Mouse (Mus musculus) neural tube, embryonic 13.5 days (tissue): ENCODE measurements at regions not wholly inside any gene's neighbourhood (a gene's known extent, or its start where the extent isn't known, plus 50 kb on each side); places are given as distances from the start of the nearest gene placed in this dataset.
"Not testable (repeated sequence)": the region's sequence is repeated elsewhere in the genome, so short reads cannot be mapped to it uniquely, and the experiment has no call there.

ENCODE experiments used
- ATAC-seq: fragments of 200-750 bp; cut with Nextera tagmentation; 2 replicates; pipeline ENCODE4 v1.8.0; 2017; ENCODE audit warnings: low read depth, mild to moderate bottlenecking, moderate TSS enrichment, moderate library complexity
- H3K27ac ChIP-seq: fragments of 300-500 bp; sonication (generic); replicated peaks from 2 replicates; pipeline ENCODE4 v1.5.1; 2015; ENCODE audit warnings: moderate library complexity, mild to moderate bottlenecking, inconsistent platforms
- H3K27me3 ChIP-seq: fragments of 300-500 bp; sonication (generic); 2 replicates; pipeline ENCODE4 v1.6.1; 2015; ENCODE audit warnings: mild to moderate bottlenecking, inconsistent platforms
- H3K36me3 ChIP-seq: fragments of 300-500 bp; sonication (generic); 2 replicates; pipeline ENCODE4 v1.6.1; 2015; ENCODE audit warnings: mild to moderate bottlenecking, inconsistent platforms
- H3K4me1 ChIP-seq: fragments of 300-500 bp; sonication (generic); replicated peaks from 2 replicates; pipeline ENCODE4 v1.6.1; 2015; ENCODE audit warnings: inconsistent platforms
- H3K4me2 ChIP-seq: fragments of 300-500 bp; sonication (generic); 2 replicates; pipeline ENCODE4 v1.6.1; 2015; ENCODE audit warnings: inconsistent platforms, mild to moderate bottlenecking, moderate library complexity
- H3K4me3 ChIP-seq: fragments of 300-500 bp; sonication (generic); 2 replicates; pipeline ENCODE4 v1.5.1; 2015; ENCODE audit warnings: mild to moderate bottlenecking, inconsistent platforms
- H3K9ac ChIP-seq: fragments of 300-500 bp; sonication (generic); 2 replicates; pipeline ENCODE4 v1.6.1; 2015; ENCODE audit warnings: moderate library complexity, mild to moderate bottlenecking, inconsistent platforms
- H3K9me3 ChIP-seq: fragments of 300-500 bp; sonication (generic); 2 replicates; pipeline ENCODE4 v1.6.1; 2016; ENCODE audit warnings: inconsistent platforms
- WGBS: fragments of 180-500 bp; shearing (Covaris S2); methylation state at CpG from one replicate; pipeline ENCODE4 v1.1.7; 2015; 5-methylcytosine and 5-hydroxymethylcytosine counted together

DNA sequence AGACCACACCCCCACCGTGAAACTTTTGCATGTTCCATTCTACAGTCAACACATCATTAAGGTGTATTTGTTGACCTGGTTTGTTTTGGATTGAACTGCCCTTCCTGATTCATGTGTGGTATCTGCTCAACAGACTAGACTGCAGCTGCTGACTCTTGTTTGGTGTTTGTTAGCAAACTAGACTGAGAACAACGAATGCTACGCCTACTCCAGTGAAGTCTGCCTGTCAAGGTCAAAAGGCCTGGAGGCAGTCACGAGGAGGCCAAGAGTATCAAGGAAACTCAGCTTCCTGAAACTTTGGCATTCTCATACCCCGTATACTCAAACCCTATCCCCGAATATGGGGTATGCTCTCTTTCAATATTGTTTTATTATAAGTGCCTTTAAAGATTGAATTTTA is 194.2 kb upstream of the Spin1 start:
- H3K4me2 ChIP-seq, H3K27ac ChIP-seq, H3K9ac ChIP-seq, H3K9me3 ChIP-seq, H3K4me1 ChIP-seq, H3K36me3 ChIP-seq, ATAC-seq, H3K27me3 ChIP-seq, H3K4me3 ChIP-seq: not testable (repeated sequence)
- 92% methylated on average over 6 of the region's 6 CpGs for WGBS

DNA sequence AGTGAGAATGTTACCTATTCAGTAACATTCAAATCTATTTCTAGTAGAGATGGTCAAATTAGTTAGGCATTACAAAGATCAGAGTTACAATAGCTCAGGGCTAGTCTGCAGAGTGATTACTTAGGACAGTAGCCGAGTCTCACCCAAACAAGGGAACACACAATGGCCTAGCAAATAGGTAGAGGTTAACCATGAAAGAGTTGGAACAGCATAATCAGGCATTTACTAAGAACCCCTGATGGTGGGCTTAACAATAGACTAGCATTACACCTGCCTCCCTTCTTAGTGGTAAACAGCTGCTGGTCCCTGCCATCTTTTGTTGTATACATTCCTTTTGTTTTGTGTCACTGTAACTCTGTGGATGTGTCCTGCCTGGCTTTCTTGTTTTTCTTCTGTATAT is 193.8 kb upstream of the Spin1 start:
- no peak overlapping the region for H3K27ac ChIP-seq
- ATAC-seq, result no peak
- no peak overlapping the region for H3K4me2 ChIP-seq
- 76% methylated on average over 1 of the region's 1 CpGs for WGBS
- H3K36me3 ChIP-seq, result no peaks in the 10 kb centered on the region
- no peak overlapping the region for H3K4me3 ChIP-seq
- no peaks in the 10 kb centered on the region for H3K4me1 ChIP-seq
- no peaks in the 10 kb centered on the region for H3K9me3 ChIP-seq
- H3K9ac ChIP-seq, result no peak overlapping the region
- H3K27me3 ChIP-seq, result no peaks in the 10 kb centered on the region

DNA sequence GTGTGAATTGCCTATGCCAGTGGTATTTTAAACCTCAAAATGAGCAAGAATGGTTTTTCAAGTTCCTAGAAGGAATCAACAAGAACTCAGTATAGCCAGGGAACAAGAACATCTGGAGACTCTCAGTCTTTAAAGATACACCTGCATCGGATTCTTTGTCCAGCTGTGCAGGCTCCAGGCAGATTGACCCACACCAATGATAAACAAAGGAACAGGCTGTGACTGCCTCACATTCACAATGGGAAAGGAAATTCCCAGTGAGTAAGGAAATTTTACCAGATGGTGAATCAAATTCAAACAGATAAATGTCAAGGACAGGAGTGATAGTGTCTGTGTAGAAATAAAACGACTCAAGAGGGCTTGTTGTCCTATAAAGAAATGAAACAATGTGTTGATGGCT is 187.9 kb upstream of the Spin1 start:
- WGBS, result 64% methylated on average over 2 of the region's 2 CpGs
- not testable (repeated sequence) for H3K4me1 ChIP-seq, H3K27ac ChIP-seq, H3K4me3 ChIP-seq, H3K9me3 ChIP-seq, H3K4me2 ChIP-seq, H3K36me3 ChIP-seq, H3K27me3 ChIP-seq, H3K9ac ChIP-seq, ATAC-seq

DNA sequence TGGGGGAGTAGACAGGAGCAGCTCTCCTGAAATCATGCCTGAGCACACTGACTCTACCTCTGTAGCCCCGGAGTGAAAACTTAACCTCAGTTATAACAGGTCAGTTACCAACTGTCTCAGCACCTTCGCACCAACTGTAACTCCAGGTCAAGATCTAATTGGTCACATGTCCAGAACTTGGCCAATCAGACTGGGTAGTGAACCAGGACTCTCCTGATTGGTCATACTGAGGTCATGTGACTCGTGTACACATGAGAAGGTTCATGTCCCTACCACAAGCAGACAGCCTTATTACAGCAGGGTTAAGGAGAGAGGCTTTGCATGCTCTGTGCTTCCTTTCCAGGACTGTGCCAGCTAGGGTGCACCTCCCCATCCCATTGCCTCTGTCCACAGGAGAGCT is 166.7 kb upstream of the Spin1 start:
- not testable (repeated sequence) for H3K9me3 ChIP-seq, H3K4me2 ChIP-seq, H3K27me3 ChIP-seq, H3K4me1 ChIP-seq, H3K4me3 ChIP-seq, H3K27ac ChIP-seq, ATAC-seq, H3K36me3 ChIP-seq, H3K9ac ChIP-seq
- WGBS, result 89% methylated on average over 3 of the region's 3 CpGs

DNA sequence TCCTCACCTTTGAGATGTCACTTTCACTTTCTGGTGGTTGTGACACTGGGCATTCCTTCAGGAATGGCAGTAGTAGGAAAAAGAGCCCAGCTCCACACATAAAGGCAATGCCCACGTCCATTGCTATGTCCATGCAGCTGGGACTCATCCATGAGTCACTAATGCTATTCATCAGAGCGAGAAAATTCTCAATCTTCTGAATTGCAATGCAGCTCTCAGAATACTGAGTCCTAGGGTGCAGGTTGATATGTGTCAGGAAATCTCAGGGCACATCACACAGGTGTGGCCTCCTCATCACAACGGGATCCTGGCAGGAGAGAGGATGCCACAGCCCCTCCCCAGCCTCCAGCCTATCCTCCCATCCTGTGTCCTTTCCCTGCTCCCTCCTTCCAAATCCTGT is 158.1 kb upstream of the Spin1 start:
- no peak overlapping the region for H3K4me3 ChIP-seq
- no peak overlapping the region for H3K9ac ChIP-seq
- H3K27ac ChIP-seq, result no peak overlapping the region
- H3K27me3 ChIP-seq, result no peaks in the 10 kb centered on the region
- H3K4me2 ChIP-seq, result no peak overlapping the region
- H3K36me3 ChIP-seq, result no peaks in the 10 kb centered on the region
- H3K9me3 ChIP-seq, result no peaks in the 10 kb centered on the region
- ATAC-seq, result no peak
- no peaks in the 10 kb centered on the region for H3K4me1 ChIP-seq
- 71% methylated on average over 3 of the region's 3 CpGs for WGBS

DNA sequence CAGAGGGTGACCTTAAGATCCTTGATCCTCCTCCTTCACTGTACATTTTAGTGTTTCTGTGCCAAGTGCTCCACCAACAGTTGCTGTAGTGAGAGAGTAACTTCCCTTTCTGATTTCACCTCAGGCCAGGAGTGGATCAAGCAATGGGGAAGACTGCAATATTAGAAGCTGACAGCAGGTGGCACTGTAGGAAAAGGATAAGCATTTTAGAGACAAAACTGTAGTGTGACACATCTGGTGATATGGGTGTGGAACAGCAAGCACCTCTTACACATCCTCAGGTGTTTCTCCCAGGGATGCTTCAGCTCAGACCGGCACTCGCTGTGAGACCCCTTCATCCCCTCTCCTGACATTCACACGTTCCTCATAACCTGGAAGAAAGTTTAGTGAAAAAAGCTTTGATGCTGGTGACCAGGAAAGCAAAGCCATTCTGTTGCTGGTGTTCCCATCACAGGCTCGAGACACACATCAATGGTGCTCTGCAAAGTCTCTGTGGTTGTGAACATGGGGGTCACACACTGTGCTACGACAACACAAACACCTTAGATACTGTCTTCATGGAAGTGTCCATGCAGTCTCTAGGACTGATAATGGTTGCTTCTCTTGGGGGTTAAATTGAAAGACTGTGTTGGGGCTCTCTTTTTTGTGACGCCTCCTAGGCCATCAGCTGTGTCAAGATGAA is 151.0 kb upstream of the Spin1 start:
- Histone ChIP-seq H3K27ac (no peak overlapping the region), H3K27me3 (no peaks in the 10 kb centered on the region), H3K4me2 (no peak overlapping the region), H3K4me1 (no peaks in the 10 kb centered on the region), H3K9me3 (no peaks in the 10 kb centered on the region), H3K9ac (no peak overlapping the region), H3K4me3 (no peak overlapping the region), H3K36me3 (no peaks in the 10 kb centered on the region)
- peak; percentile 79 for ATAC-seq
- WGBS, result 41% methylated on average over 6 of the region's 6 CpGs

DNA sequence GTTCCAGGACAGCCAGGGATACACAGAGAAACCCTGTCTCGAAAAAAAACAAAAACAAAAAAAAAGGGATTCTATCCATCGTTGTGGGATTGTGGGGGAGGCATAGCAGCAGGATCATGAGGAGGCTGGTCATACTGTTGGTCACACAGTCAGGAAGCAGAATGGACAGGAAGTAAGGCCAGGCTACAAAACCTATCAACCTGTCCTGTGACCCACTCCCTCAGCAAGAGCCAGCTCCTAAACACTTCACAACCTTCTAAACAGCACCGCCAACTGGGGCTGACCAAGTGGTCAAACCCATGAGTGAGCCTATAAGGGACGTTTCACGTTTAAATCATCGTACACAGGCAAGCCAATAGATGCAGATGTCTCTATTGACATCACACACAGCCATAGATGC is 146.0 kb upstream of the Spin1 start:
- no peaks in the 10 kb centered on the region for H3K9me3 ChIP-seq
- H3K4me3 ChIP-seq, result no peak overlapping the region
- no peaks in the 10 kb centered on the region for H3K27me3 ChIP-seq
- no peaks in the 10 kb centered on the region for H3K36me3 ChIP-seq
- 94% methylated on average over 6 of the region's 6 CpGs for WGBS
- H3K4me2 ChIP-seq, result no peak overlapping the region
- H3K27ac ChIP-seq, result no peak overlapping the region
- no peaks in the 10 kb centered on the region for H3K4me1 ChIP-seq
- no peak for ATAC-seq
- no peak overlapping the region for H3K9ac ChIP-seq

DNA sequence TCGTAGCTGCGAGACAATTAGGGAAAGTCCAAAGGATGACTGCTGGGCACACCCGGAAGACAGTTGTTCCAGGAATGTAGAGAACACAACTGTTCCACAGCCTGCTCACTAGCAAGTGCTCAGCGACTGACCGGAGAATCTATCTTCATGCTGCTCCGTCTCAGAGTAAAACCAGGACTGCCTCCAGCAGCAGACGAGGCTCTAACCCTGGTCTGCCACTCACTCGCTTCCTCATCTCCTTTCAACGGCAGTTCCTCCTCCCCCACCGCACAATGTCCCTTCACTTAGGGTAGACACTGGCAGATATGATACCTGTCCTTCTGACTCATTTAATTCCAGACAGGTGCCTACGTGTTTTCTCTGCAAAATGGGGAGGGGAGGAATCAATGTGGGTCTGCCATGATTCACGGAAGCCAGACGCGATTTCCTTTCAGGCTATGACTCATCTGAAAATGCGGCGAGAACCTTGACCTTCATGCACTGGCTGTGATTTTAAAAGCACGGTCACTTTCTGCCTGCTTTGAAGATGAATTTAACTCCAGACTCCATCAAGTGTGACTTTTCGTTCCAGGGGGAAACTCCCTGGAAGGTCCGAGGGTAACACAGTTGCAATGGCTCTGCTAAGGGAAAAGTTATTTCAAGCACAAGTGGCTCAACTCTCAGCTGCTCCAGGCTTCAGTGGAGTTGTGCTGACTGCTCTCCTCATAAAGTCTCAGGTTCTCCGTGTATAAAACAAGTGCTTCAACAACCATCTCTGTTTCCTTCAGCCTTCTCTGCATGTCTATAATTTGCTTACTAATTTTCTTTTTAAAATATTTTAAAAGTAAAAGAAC is 142.4 kb upstream of the Spin1 start:
- no peaks in the 10 kb centered on the region for H3K36me3 ChIP-seq
- H3K9me3 ChIP-seq, result no peaks in the 10 kb centered on the region
- no peak overlapping the region for H3K4me2 ChIP-seq
- no peak overlapping the region for H3K4me3 ChIP-seq
- no peak overlapping the region for H3K27ac ChIP-seq
- H3K4me1 ChIP-seq, result no peaks in the 10 kb centered on the region
- 70% methylated on average over 20 of the region's 20 CpGs for WGBS
- no peaks in the 10 kb centered on the region for H3K27me3 ChIP-seq
- ATAC-seq, result no peak
- H3K9ac ChIP-seq, result no peak overlapping the region

DNA sequence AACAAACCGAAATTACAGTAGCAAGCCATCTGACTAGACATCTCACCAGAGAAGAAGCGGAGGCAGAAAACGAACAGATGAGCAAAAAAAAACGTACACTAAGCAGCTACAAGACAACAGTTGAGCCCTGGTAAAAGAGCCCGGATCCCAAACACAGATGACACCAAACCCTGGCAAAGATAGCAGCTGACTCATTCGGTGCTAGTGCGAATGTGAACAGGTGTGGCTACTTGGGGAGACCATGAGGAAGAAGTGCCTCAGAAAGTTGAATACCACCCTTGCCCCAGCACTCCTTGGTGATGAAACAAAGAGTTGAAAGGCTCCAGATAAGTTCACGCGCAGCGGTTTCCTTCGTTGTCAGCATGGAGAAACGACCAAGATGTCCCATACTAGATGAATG is 139.8 kb upstream of the Spin1 start:
- Histone ChIP-seq H3K4me2 (no peak overlapping the region), H3K36me3 (no peaks in the 10 kb centered on the region), H3K27me3 (no peaks in the 10 kb centered on the region), H3K4me3 (no peak overlapping the region), H3K27ac (no peak overlapping the region), H3K9ac (no peak overlapping the region), H3K9me3 (no peaks in the 10 kb centered on the region), H3K4me1 (no peaks in the 10 kb centered on the region)
- WGBS, result 86% methylated on average over 12 of the region's 12 CpGs
- no peak for ATAC-seq

DNA sequence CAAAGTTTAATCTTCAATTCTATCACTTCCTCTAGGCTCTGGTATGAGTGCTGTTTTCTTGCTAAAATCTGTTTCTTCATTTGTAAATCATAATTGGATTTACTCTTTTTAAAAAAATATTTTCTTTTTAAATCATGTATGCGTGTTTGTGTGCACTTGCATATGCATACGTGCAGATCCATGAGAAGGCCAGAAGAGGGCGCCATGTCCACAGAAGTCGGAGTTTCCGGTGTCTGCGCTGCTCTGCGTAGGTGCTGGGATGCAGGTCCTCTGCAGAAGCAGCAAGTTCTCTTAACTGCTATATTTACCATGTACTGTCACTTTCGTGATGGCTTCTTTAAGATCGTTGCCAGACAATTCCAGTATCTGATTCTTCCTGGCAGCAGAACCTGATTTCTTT is 136.6 kb upstream of the Spin1 start:
- no peak for ATAC-seq
- H3K9ac ChIP-seq, result no peak overlapping the region
- H3K4me2 ChIP-seq, result no peak overlapping the region
- H3K9me3 ChIP-seq, result no peaks in the 10 kb centered on the region
- 80% methylated on average over 9 of the region's 9 CpGs for WGBS
- no peak overlapping the region for H3K4me3 ChIP-seq
- no peaks in the 10 kb centered on the region for H3K4me1 ChIP-seq
- no peaks in the 10 kb centered on the region for H3K36me3 ChIP-seq
- H3K27me3 ChIP-seq, result no peaks in the 10 kb centered on the region
- no peak overlapping the region for H3K27ac ChIP-seq

DNA sequence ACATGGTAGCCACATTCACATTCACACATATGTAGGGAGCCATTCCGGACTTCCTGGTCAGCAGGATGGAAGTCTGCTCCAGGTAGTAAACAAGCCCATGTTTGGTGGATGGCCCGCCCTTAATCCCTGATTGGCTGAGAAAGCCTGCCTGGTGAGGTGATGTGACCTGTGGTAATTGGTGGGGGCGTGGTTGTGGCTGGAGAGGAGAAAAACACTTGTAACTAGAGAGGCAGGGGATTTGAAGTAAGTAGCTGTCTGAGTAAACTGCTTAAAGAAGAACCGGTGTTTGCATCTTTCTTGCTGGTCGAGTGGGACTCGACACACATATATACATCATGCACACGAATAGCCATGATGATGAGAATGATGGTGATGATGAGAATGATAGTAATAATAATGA is 135.6 kb upstream of the Spin1 start:
- H3K9ac ChIP-seq, H3K36me3 ChIP-seq, H3K4me1 ChIP-seq, ATAC-seq, H3K4me2 ChIP-seq, H3K9me3 ChIP-seq, H3K4me3 ChIP-seq, H3K27me3 ChIP-seq, H3K27ac ChIP-seq: not testable (repeated sequence)
- WGBS, result 77% methylated on average over 7 of the region's 7 CpGs

DNA sequence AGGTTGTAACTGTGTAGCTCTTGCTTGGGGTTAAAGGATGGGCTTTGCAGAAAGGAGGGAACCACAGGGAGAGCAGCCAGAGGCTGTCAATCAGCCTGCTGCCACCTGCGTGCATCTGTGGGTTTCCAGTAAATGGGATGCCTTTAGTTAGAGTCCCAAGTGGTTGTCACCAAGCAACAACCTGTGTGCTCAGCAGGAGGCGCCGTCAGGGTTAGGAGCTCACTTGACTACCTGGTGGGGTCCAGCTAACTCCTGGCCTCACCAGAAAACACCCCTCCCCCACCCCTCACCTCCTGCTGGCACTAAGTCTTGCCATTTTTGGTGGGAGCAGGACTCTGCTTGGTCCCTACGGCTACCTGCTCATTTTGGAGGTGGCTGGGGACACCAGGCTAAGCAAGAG is 135.0 kb upstream of the Spin1 start:
- 69% methylated on average over 4 of the region's 4 CpGs for WGBS
- H3K27me3 ChIP-seq, result no peaks in the 10 kb centered on the region
- no peaks in the 10 kb centered on the region for H3K4me1 ChIP-seq

DNA sequence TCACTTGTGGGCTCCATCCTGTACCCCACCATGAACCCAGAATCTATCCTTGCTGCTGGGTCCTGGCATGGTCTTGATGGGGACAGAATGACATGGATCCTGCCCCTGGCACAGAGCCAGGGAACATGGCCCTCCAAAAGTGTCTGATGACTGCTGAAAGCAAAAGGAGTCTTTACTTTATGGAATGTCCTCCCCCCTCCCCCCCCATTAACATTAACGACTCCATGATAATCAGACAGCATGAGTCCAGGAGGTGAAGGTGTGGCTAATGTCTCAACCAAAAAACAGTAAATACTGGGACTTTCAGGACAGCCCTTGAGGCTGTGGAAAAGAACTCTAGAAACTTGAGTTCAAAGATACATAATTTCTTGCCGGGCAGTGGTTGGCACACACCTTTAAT is 133.9 kb upstream of the Spin1 start:
- no peak overlapping the region for H3K9ac ChIP-seq
- WGBS, result 85% methylated on average over 2 of the region's 2 CpGs

More for the DNA sequence above, 135.0 kb upstream of the Spin1 start:
- no peak overlapping the region for H3K4me3 ChIP-seq
- H3K9me3 ChIP-seq, result no peaks in the 10 kb centered on the region
- no peak overlapping the region for H3K27ac ChIP-seq
- H3K4me2 ChIP-seq, result no peak overlapping the region
- ATAC-seq, result no peak
- H3K36me3 ChIP-seq, result no peaks in the 10 kb centered on the region
- no peak overlapping the region for H3K9ac ChIP-seq

More for the DNA sequence above, 133.9 kb upstream of the Spin1 start:
- no peaks in the 10 kb centered on the region for H3K36me3 ChIP-seq
- no peak overlapping the region for H3K4me2 ChIP-seq
- H3K4me3 ChIP-seq, result no peak overlapping the region
- no peak overlapping the region for H3K27ac ChIP-seq
- no peaks in the 10 kb centered on the region for H3K9me3 ChIP-seq
- no peak for ATAC-seq
- no peaks in the 10 kb centered on the region for H3K27me3 ChIP-seq
- no peaks in the 10 kb centered on the region for H3K4me1 ChIP-seq
